Mouse (Mus musculus): Measurements from ENCODE around the gene Pgd. TPM values are rescaled to one million over a fixed set of nuclear protein-coding genes. Genes with fewer than 3 reads are reported as not detected.
A peak's percentile ranks its signal among the peaks of the same experiment; 100 is the strongest.

The Pgd gene
- polyA plus RNA-seq, 1 experiment from 2014 or later: 42.6 TPM

DNA sequence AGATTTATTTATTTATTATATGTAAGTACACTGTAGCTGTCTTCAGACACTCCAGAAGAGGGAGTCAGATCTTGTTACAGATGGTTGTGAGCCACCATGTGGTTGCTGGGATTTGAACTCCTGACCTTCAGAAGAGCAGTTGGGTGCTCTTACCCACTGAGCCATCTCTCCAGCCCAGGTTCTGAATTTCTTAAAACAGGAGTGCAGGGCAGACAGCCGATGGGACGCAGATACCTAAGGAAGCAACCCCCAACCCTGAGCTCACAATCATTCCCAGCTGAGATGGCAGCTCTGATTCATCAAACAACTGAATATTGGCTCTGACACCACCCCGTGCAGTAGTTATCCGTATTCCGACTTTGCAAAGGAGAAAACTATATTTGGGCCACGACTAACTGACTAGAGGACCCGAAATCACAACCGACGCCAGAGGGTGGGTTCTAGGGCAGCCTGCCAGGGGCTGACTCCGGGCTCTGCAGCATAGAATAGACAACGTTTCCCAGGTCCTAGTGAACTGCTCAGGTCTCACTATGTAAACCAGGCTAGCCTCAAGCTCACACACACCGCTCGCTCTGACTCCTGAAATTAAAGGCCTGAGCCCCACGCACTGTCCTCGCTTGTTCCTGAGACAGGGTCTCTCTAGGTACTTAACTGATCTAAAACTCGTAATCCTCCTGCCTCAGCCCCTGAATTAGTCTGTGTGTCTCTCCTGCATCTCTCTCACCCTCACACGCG lies 30.3 kb downstream of the Pgd start:
- peak; percentile 26; the same call in 1 of the 2 replicates for ATAC-seq (ENCODE audit: low read depth)
- peak overlapping the region; percentile 44; the same call in 1 of the 2 replicates for H3K27ac ChIP-seq (ENCODE audit: low read depth, low read length)
- peaks cover 4% of the 10 kb centered on the region; the same call in 1 of the 2 replicates for H3K4me1 ChIP-seq (ENCODE audit: control insufficient read depth, insufficient read depth, low read length)
- peak overlapping the region; percentile 57 for H3K4me3 ChIP-seq (ENCODE audit: low read depth, low read length)
- peak overlapping the region; percentile 61 for H3K4me2 ChIP-seq (ENCODE audit: low read depth, low read length)
- H3K9ac ChIP-seq (replicated peaks; ENCODE audit: low read depth, low read length): no peak overlapping the region
- H3K36me3 ChIP-seq (ENCODE audit: control insufficient read depth, insufficient read depth, low read length): no peaks in the 10 kb centered on the region
- no peaks in the 10 kb centered on the region for H3K9me3 ChIP-seq (ENCODE audit: control insufficient read depth, low read length)
- WGBS: 69% methylated on average over 18 of the region's 18 CpGs
- H3K27me3 ChIP-seq (ENCODE audit: control insufficient read depth, insufficient read depth, low read length): no peaks in the 10 kb centered on the region

- Histone ChIP-seq H3K9ac (replicated peaks; ENCODE audit: low read depth, low read length) (no peak overlapping the region), H3K4me3 (ENCODE audit: low read depth, low read length) (no peak overlapping the region), H3K4me2 (ENCODE audit: low read depth, low read length) (no peak overlapping the region), H3K27me3 (ENCODE audit: control insufficient read depth, insufficient read depth, low read length) (no peaks in the 10 kb centered on the region), H3K27ac (ENCODE audit: low read depth, low read length) (no peak overlapping the region), H3K36me3 (ENCODE audit: control insufficient read depth, insufficient read depth, low read length) (no peaks in the 10 kb centered on the region), H3K9me3 (ENCODE audit: control insufficient read depth, low read length) (no peaks in the 10 kb centered on the region), H3K4me1 (ENCODE audit: control insufficient read depth, insufficient read depth, low read length) (peaks cover 4% of the 10 kb centered on the region; the same call in 1 of the 2 replicates)
- WGBS: 58% methylated on average over 5 of the region's 5 CpGs
- no peak for ATAC-seq (ENCODE audit: low read depth)
These were observed 33.2 kb downstream of the Pgd start for GRCm38 (mm10) chr4:149133395-149133794.

DNA sequence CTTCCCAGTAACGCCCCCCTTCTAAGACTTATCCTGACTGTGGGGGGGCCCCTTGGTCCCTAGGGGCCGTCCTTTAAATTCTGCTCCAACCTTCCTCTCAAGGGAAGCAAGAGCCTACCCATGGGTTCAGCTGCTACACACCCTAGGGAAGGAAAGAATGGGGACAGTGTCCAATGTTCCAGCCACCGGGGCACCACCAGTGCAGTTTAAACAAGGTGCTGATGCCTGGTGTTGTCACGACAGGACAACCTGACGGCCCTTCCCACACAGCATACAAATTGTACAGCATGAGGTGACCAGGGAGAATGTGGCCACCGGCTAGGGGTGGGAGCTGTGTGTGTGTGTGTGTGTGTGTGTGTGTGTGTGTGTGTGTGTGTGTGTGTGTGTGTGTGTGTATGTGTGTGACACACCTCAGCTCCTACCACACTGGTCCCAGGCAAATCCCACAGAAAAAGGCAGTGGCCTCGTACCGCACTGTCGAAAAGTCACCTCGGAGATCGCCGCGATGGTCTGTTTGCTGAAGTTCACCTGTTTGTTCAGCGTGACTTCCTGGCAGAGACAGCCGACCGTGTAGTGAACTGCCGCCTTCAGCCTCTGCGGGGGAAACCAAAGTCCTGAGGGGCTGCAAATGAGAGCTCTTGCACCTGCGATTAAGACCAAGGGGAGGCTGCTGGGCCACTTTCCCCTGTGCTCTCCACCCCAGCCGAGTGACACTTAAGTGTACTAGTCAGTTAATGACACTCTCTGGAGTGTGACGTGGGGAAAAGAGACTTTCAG lies 34.6 kb downstream of the Pgd start:
- H3K27me3 ChIP-seq (ENCODE audit: control insufficient read depth, insufficient read depth, low read length): no peaks in the 10 kb centered on the region
- H3K9ac ChIP-seq (replicated peaks; ENCODE audit: low read depth, low read length): no peak overlapping the region
- 82% methylated on average over 21 of the region's 21 CpGs for WGBS
- H3K36me3 ChIP-seq (ENCODE audit: control insufficient read depth, insufficient read depth, low read length): no peaks in the 10 kb centered on the region
- no peak overlapping the region for H3K4me3 ChIP-seq (ENCODE audit: low read depth, low read length)
- H3K4me1 ChIP-seq (ENCODE audit: control insufficient read depth, insufficient read depth, low read length): peaks cover 4% of the 10 kb centered on the region; the same call in 1 of the 2 replicates
- no peak for ATAC-seq (ENCODE audit: low read depth)
- no peak overlapping the region for H3K27ac ChIP-seq (ENCODE audit: low read depth, low read length)
- H3K4me2 ChIP-seq (ENCODE audit: low read depth, low read length): no peak overlapping the region
- H3K9me3 ChIP-seq (ENCODE audit: control insufficient read depth, low read length): no peaks in the 10 kb centered on the region

GRCm38 (mm10) chr4:149131021-149131752 lies 35.4 kb downstream of the Pgd start:
- H3K4me3 ChIP-seq (ENCODE audit: low read depth, low read length): no peak overlapping the region
- H3K9me3 ChIP-seq (ENCODE audit: control insufficient read depth, low read length): no peaks in the 10 kb centered on the region
- ATAC-seq (ENCODE audit: low read depth): no peak
- no peaks in the 10 kb centered on the region for H3K4me1 ChIP-seq (ENCODE audit: control insufficient read depth, insufficient read depth, low read length)
- 88% methylated on average over 23 of the region's 23 CpGs for WGBS
- no peaks in the 10 kb centered on the region for H3K36me3 ChIP-seq (ENCODE audit: control insufficient read depth, insufficient read depth, low read length)
- H3K4me2 ChIP-seq (ENCODE audit: low read depth, low read length): no peak overlapping the region
- no peak overlapping the region for H3K27ac ChIP-seq (ENCODE audit: low read depth, low read length)
- H3K9ac ChIP-seq (replicated peaks; ENCODE audit: low read depth, low read length): no peak overlapping the region
- H3K27me3 ChIP-seq (ENCODE audit: control insufficient read depth, insufficient read depth, low read length): no peaks in the 10 kb centered on the region

GRCm38 (mm10) chr4:149128467-149128866 lies 38.1 kb downstream of the Pgd start:
- no peak for ATAC-seq (ENCODE audit: low read depth)

GRCm38 (mm10) chr4:149126663-149127062 lies 39.9 kb downstream of the Pgd start, which contains the start of gene Cort:
Cort (minus strand) TSS chr4:149126763.
- Histone ChIP-seq H3K4me3 (ENCODE audit: low read depth, low read length) (no peak within 1 kb of the TSS), H3K9ac (replicated peaks; ENCODE audit: low read depth, low read length) (no peak within 1 kb of the TSS), H3K9me3 (ENCODE audit: control insufficient read depth, low read length) (no peaks in the 10 kb centered on the region), H3K4me1 (ENCODE audit: control insufficient read depth, insufficient read depth, low read length) (no peaks in the 10 kb centered on the region), H3K4me2 (ENCODE audit: low read depth, low read length) (no peak within 1 kb of the TSS), H3K27me3 (ENCODE audit: control insufficient read depth, insufficient read depth, low read length) (no peaks in the 10 kb centered on the region), H3K27ac (ENCODE audit: low read depth, low read length) (no peak within 1 kb of the TSS), H3K36me3 (ENCODE audit: control insufficient read depth, insufficient read depth, low read length) (no peaks in the 10 kb centered on the region)
- 86% methylated on average over 11 of the region's 11 CpGs for WGBS
- ATAC-seq (ENCODE audit: low read depth): no peak

More at GRCm38 (mm10) chr4:149128467-149128866, 38.1 kb downstream of the Pgd start:
- Histone ChIP-seq H3K4me1 (ENCODE audit: control insufficient read depth, insufficient read depth, low read length) (no peaks in the 10 kb centered on the region), H3K27me3 (ENCODE audit: control insufficient read depth, insufficient read depth, low read length) (no peaks in the 10 kb centered on the region), H3K4me2 (ENCODE audit: low read depth, low read length) (no peak overlapping the region), H3K27ac (ENCODE audit: low read depth, low read length) (no peak overlapping the region), H3K9ac (replicated peaks; ENCODE audit: low read depth, low read length) (no peak overlapping the region), H3K9me3 (ENCODE audit: control insufficient read depth, low read length) (no peaks in the 10 kb centered on the region), H3K36me3 (ENCODE audit: control insufficient read depth, insufficient read depth, low read length) (no peaks in the 10 kb centered on the region), H3K4me3 (ENCODE audit: low read depth, low read length) (no peak overlapping the region)
- WGBS: 81% methylated on average over 18 of the region's 18 CpGs

- Histone ChIP-seq H3K27me3 (ENCODE audit: control insufficient read depth, insufficient read depth, low read length) (no peaks in the 10 kb centered on the region), H3K9ac (replicated peaks; ENCODE audit: low read depth, low read length) (no peak overlapping the region), H3K4me1 (ENCODE audit: control insufficient read depth, insufficient read depth, low read length) (no peaks in the 10 kb centered on the region), H3K4me2 (ENCODE audit: low read depth, low read length) (no peak overlapping the region), H3K9me3 (ENCODE audit: control insufficient read depth, low read length) (no peaks in the 10 kb centered on the region), H3K4me3 (ENCODE audit: low read depth, low read length) (no peak overlapping the region), H3K27ac (ENCODE audit: low read depth, low read length) (no peak overlapping the region), H3K36me3 (ENCODE audit: control insufficient read depth, insufficient read depth, low read length) (no peaks in the 10 kb centered on the region)
- WGBS: 76% methylated on average over 6 of the region's 6 CpGs
- ATAC-seq (ENCODE audit: low read depth): no peak
These were observed 40.5 kb downstream of the Pgd start for GRCm38 (mm10) chr4:149126115-149126509.

DNA sequence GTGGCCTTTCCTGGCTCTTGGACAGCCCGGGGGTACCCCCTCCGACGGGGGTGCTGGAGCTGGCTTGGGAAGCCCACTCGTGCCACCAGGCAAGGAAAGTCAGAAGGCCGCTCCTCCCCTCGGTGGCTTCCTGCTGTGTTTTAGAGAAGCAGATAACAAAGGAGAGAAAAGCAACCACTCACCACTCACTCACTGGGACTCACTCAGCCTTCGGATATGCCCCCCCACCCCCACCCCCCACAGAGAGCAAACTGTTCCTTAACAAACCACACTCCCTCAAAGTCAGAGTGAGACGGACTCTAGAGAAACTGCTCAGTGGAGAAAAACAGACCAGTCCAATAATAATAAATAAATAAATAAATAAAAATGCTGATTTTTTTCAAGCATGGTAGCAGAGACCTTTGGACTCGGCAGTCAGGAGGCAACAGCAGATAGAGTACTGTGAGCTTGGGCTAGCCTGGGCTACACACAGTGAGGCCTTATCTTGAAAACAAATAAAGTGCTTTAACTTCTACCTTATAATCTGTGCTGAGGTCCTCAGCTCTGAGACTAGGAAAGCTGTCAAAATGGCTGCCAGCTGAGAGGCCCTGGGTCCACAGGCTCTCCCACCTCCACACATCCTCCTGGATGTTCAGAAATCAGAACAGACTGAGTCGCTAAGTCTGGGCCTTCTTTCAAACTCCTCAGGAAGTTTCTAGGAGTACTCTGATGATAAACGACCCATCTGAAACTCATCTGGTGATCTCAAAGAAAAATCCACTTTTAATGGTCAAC lies 41.0 kb downstream of the Pgd start:
- Histone ChIP-seq H3K27ac (ENCODE audit: low read depth, low read length) (no peak overlapping the region), H3K36me3 (ENCODE audit: control insufficient read depth, insufficient read depth, low read length) (no peaks in the 10 kb centered on the region), H3K4me3 (ENCODE audit: low read depth, low read length) (no peak overlapping the region), H3K27me3 (ENCODE audit: control insufficient read depth, insufficient read depth, low read length) (no peaks in the 10 kb centered on the region), H3K9ac (replicated peaks; ENCODE audit: low read depth, low read length) (no peak overlapping the region), H3K4me1 (ENCODE audit: control insufficient read depth, insufficient read depth, low read length) (no peaks in the 10 kb centered on the region), H3K4me2 (ENCODE audit: low read depth, low read length) (no peak overlapping the region), H3K9me3 (ENCODE audit: control insufficient read depth, low read length) (no peaks in the 10 kb centered on the region)
- 46% methylated on average over 11 of the region's 11 CpGs for WGBS
- no peak for ATAC-seq (ENCODE audit: low read depth)

Data from neural tube, embryonic 14.5 days (tissue).